Mouse (Mus musculus): ENCODE data around the gene Syn3. TPM values are rescaled to one million over a fixed set of nuclear protein-coding genes. Genes with fewer than 3 reads are reported as not detected.

Syn3 gene
- polyA plus RNA-seq, 1 experiment from 2014 or later: 5.9 TPM

DNA sequence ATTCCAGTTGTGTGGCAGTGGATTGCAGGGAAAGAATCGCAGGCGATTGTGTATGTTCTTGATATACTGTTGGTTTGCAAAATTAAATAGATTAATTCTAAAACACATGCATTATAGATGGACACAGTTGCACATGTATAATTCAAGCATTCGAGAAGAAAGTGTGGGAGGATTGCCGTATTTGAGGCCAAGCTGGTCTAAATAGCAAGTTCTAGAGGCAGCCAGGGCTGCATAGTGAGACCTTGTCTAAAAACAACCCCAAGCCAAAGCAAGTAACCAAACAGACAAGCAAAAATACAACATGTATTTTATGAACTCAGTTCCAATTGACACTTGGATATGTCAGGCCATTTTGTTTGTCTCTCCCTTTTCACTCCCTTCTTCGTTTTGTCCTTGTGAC is 223.1 kb downstream of the Syn3 start:
- ATAC-seq (replicated peaks; ENCODE audit: low FRiP score, low read depth): no peak

DNA sequence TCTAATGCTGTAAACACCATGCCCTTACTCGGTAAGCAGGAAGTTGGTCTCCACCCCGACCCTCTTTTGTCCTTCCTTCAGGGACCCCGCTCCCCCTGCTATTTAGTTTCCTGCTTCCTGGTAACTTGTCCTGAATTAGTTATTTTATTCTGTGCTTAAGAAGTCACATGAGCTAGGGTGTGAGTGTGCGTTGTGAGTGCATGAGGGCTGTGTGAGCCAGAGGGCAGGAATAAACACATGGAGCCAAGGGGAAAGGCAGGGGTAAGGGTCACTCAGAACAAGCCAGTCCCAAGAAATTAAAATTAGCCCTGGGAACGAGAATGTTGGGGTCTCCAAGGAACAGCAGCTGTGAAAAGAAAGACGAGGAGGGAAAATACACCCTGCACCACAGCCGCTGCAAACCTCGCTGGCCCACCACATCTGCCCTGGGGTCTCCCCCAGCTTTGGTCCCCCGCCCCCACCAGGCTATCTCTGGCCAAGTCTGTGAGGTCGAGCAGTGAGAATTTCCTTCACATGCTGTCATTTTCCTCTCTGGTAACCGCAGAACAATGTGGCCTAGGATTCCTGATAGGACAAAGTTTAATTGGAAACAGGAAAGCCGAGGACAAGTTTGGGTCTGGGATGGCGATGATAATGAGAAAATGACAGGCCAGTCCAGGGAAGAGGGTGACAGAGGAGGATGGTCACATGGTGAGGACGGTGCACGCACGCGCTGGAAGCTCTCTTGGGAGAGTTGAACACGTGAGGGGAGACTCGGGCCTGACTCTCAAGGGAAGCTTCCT is 225.1 kb downstream of the Syn3 start:
- DNase-seq (ENCODE audit: low spot score) (peak; percentile 67), ATAC-seq (replicated peaks; ENCODE audit: low FRiP score, low read depth) (peak; percentile 63; the same call in 1 of the 2 replicates)
- Histone ChIP-seq H3K27me3 (ENCODE audit: insufficient read depth, low read length) (no peaks in the 10 kb centered on the region), H3K4me2 (ENCODE audit: low read length) (no peak overlapping the region), H3K9me3 (replicated peaks; ENCODE audit: low read length) (no peaks in the 10 kb centered on the region), H3K36me3 (ENCODE audit: insufficient read depth, low read length) (no peaks in the 10 kb centered on the region), H3K4me3 (replicated peaks; ENCODE audit: low read depth, low read length) (no peak overlapping the region), H3K27ac (peak overlapping the region; percentile 74), H3K9ac (ENCODE audit: low read depth, low read length) (no peak overlapping the region), H3K4me1 (replicated peaks; ENCODE audit: insufficient read depth, low read length) (0 out of 2 replicates have a peak, but pooled peaks cover 3% of the 10 kb centered on the region)
- TF ChIP-seq CTCF (IDR thresholded peaks at IDR 0.05; ENCODE audit: low read depth): no peak
- WGBS: 46% methylated on average over 19 of the region's 19 CpGs

More for the DNA sequence above, 223.1 kb downstream of the Syn3 start:
- H3K27me3 ChIP-seq (ENCODE audit: insufficient read depth, low read length): no peaks in the 10 kb centered on the region
- WGBS: 86% methylated on average over 5 of the region's 5 CpGs
- no peak overlapping the region for H3K9ac ChIP-seq (ENCODE audit: low read depth, low read length)
- H3K27ac ChIP-seq: no peak overlapping the region
- DNase-seq (ENCODE audit: low spot score): no peak
- 0 out of 2 replicates have a peak, but pooled peaks cover under 1% of the 10 kb centered on the region for H3K4me1 ChIP-seq (replicated peaks; ENCODE audit: insufficient read depth, low read length)
- no peak overlapping the region for H3K4me2 ChIP-seq (ENCODE audit: low read length)
- H3K36me3 ChIP-seq (ENCODE audit: insufficient read depth, low read length): no peaks in the 10 kb centered on the region
- H3K9me3 ChIP-seq (replicated peaks; ENCODE audit: low read length): no peaks in the 10 kb centered on the region
- H3K4me3 ChIP-seq (replicated peaks; ENCODE audit: low read depth, low read length): no peak overlapping the region
- TF ChIP-seq CTCF (IDR thresholded peaks at IDR 0.05; ENCODE audit: low read depth): no peak

DNA sequence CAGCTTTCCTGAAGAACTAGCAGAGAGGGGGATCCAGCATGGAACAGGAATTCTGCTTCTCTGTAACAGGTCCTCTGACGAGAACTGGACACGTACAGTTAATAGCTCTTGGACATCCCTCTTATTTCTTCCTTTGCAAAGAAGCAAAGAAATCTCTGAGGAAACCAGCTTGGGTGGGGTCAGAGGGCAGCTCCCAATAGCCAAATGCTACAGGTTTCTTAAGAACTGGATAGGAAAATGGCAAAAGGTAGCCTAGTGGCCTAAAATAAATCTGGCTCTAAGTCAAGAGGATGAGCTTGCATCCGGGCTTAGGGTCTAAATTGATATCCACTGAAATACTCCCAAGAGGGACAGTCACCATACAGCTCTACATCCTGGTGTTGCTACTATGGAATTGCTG is 225.9 kb downstream of the Syn3 start:
- peak overlapping the region; percentile 74 for H3K27ac ChIP-seq
- no peaks in the 10 kb centered on the region for H3K36me3 ChIP-seq (ENCODE audit: insufficient read depth, low read length)
- DNase-seq (ENCODE audit: low spot score): no peak
- no peak overlapping the region for H3K9ac ChIP-seq (ENCODE audit: low read depth, low read length)
- no peak overlapping the region for H3K4me3 ChIP-seq (replicated peaks; ENCODE audit: low read depth, low read length)
- 80% methylated on average over 3 of the region's 3 CpGs for WGBS
- H3K9me3 ChIP-seq (replicated peaks; ENCODE audit: low read length): no peaks in the 10 kb centered on the region
- H3K27me3 ChIP-seq (ENCODE audit: insufficient read depth, low read length): no peaks in the 10 kb centered on the region
- no peak for ATAC-seq (replicated peaks; ENCODE audit: low FRiP score, low read depth)
- no peak for TF ChIP-seq CTCF (IDR thresholded peaks at IDR 0.05; ENCODE audit: low read depth)
- no peak overlapping the region for H3K4me2 ChIP-seq (ENCODE audit: low read length)
- 0 out of 2 replicates have a peak, but pooled peaks cover 3% of the 10 kb centered on the region for H3K4me1 ChIP-seq (replicated peaks; ENCODE audit: insufficient read depth, low read length)

DNA sequence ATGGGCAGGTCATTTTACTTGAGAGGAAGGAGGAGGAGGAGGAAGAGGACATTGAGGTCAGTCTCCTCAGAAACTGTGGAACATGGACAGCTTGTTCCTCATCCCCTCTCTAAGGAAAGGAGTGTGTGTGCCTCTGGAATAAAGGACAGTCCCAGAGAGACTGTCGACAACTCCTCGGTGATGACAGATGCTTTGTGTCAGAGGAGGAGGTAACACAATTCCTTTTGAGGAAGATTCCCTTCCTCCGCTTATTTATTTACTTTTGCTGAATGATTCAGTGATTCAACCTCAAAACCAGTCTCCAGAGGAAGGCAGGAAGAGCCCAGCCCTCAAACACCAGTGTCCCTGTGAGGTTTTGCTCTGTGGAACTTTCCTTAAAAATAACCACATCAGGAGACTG is 228.4 kb downstream of the Syn3 start:
- no peaks in the 10 kb centered on the region for H3K9me3 ChIP-seq (replicated peaks; ENCODE audit: low read length)
- no peaks in the 10 kb centered on the region for H3K27me3 ChIP-seq (ENCODE audit: insufficient read depth, low read length)
- no peaks in the 10 kb centered on the region for H3K36me3 ChIP-seq (ENCODE audit: insufficient read depth, low read length)
- H3K27ac ChIP-seq: peak overlapping the region; percentile 75
- 15% methylated on average over 3 of the region's 3 CpGs for WGBS
- DNase-seq (ENCODE audit: low spot score): peak; percentile 57
- H3K9ac ChIP-seq (ENCODE audit: low read depth, low read length): no peak overlapping the region
- TF ChIP-seq CTCF (IDR thresholded peaks at IDR 0.05; ENCODE audit: low read depth): no peak
- no peak for ATAC-seq (replicated peaks; ENCODE audit: low FRiP score, low read depth)
- no peak overlapping the region for H3K4me3 ChIP-seq (replicated peaks; ENCODE audit: low read depth, low read length)
- H3K4me1 ChIP-seq (replicated peaks; ENCODE audit: insufficient read depth, low read length): 0 out of 2 replicates have a peak, but pooled peaks cover 3% of the 10 kb centered on the region
- no peak overlapping the region for H3K4me2 ChIP-seq (ENCODE audit: low read length)

DNA sequence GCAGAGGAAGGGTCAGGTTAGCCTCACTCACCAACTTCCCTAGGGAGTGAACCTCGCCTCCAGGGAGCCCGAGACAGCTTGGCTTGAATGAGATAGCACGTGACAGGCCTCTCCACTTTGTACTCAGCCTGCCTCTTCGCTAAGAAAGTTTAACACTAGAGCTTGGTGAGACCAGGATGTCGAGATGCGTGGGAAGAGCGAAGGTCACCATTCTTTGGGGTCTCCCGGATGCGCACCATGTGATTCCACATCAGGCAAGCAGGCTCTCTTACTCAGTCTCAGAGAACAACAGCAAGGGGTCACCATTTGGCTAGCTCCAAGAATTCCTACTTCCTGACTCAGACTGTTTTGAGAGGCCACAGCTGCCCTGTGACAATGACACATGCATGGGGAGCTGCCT is 234.1 kb downstream of the Syn3 start:
- Histone ChIP-seq H3K9me3 (replicated peaks; ENCODE audit: low read length) (no peaks in the 10 kb centered on the region; the same call in 1 of the 2 replicates), H3K4me3 (replicated peaks; ENCODE audit: low read depth, low read length) (no peak overlapping the region), H3K4me1 (replicated peaks; ENCODE audit: insufficient read depth, low read length) (no peaks in the 10 kb centered on the region), H3K4me2 (ENCODE audit: low read length) (no peak overlapping the region), H3K27ac (peak overlapping the region; percentile 50; the same call in 1 of the 2 replicates), H3K36me3 (ENCODE audit: insufficient read depth, low read length) (no peaks in the 10 kb centered on the region), H3K27me3 (ENCODE audit: insufficient read depth, low read length) (no peaks in the 10 kb centered on the region), H3K9ac (ENCODE audit: low read depth, low read length) (no peak overlapping the region)
- ATAC-seq (replicated peaks; ENCODE audit: low FRiP score, low read depth): peak; percentile 79; the same call in 1 of the 2 replicates
- peak; percentile 88 for DNase-seq (ENCODE audit: low spot score)
- TF ChIP-seq CTCF (IDR thresholded peaks at IDR 0.05; ENCODE audit: low read depth): 0 out of 2 replicates have a peak, but pooled peaks have one; percentile 24
- WGBS: 71% methylated on average over 9 of the region's 9 CpGs

DNA sequence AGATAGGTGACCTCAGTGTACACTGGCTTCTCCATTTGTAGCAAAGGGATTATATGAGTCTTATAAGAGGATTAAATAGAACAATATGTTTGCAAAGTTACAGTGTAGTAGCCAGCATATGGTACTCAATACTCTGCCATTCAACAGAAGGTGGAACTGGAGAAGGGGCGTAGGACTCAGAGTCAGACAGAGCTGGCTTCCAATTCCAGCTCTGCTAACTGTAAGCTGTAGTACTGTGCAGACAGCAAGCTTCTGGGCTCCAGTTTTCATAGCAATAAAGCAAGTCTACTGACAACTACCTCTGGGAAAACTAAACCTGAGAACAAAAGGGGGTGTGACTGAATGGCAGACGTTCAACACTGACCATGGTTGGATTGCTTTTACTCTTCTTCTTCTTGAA is 237.0 kb downstream of the Syn3 start:
- Histone ChIP-seq H3K27ac (no peak overlapping the region), H3K4me1 (replicated peaks; ENCODE audit: insufficient read depth, low read length) (no peaks in the 10 kb centered on the region), H3K4me3 (replicated peaks; ENCODE audit: low read depth, low read length) (no peak overlapping the region), H3K9me3 (replicated peaks; ENCODE audit: low read length) (no peaks in the 10 kb centered on the region; the same call in 1 of the 2 replicates), H3K4me2 (ENCODE audit: low read length) (no peak overlapping the region), H3K36me3 (ENCODE audit: insufficient read depth, low read length) (no peaks in the 10 kb centered on the region), H3K9ac (ENCODE audit: low read depth, low read length) (no peak overlapping the region), H3K27me3 (ENCODE audit: insufficient read depth, low read length) (no peaks in the 10 kb centered on the region)
- no peak for TF ChIP-seq CTCF (IDR thresholded peaks at IDR 0.05; ENCODE audit: low read depth)
- ATAC-seq (replicated peaks; ENCODE audit: low FRiP score, low read depth) (no peak), DNase-seq (ENCODE audit: low spot score) (no peak)
- WGBS: 66% methylated on average over 2 of the region's 2 CpGs

Data from kidney, postnatal 0 days (tissue).